Mouse (Mus musculus): Measurements from ENCODE around the gene 1700122O11Rik. TPM values are rescaled to one million over a fixed set of nuclear protein-coding genes. Genes with fewer than 3 reads are reported as not detected.

Gene 1700122O11Rik
- not detected in 2 replicates for polyA plus RNA-seq (2016; fragmentation: Nextera tagmentation; extraction: Ambion mirVana)

GRCm38 (mm10) chr17:48038193-48038592, at the start of gene 1700122O11Rik:
1700122O11Rik (minus strand) TSS chr17:48038293.
- Histone ChIP-seq H3K27ac (peak within 1 kb of the TSS; percentile 58; the same call in 1 of the 2 replicates), H3K4me2 (replicated peaks) (0 out of 2 replicates have a peak within 1 kb of the TSS, but pooled peaks have one; percentile 41), H3K4me3 (no peak within 1 kb of the TSS), H3K27me3 (no peaks in the 10 kb centered on the region), H3K4me1 (peaks cover 28% of the 10 kb centered on the region), H3K9ac (no peak within 1 kb of the TSS), H3K36me3 (no peaks in the 10 kb centered on the region), H3K9me3 (no peaks in the 10 kb centered on the region)
- ATAC-seq (ENCODE audit: insufficient number of reproducible peaks, insufficient read depth, low FRiP score, low TSS enrichment), result no peak
- WGBS, result 88% methylated on average over 2 of the region's 2 CpGs

- Histone ChIP-seq H3K4me3 (no peak overlapping the region), H3K4me2 (replicated peaks) (no peak overlapping the region), H3K27ac (no peak overlapping the region), H3K9ac (no peak overlapping the region), H3K36me3 (no peaks in the 10 kb centered on the region), H3K9me3 (no peaks in the 10 kb centered on the region), H3K27me3 (no peaks in the 10 kb centered on the region), H3K4me1 (peaks cover 7% of the 10 kb centered on the region; the same call in 1 of the 2 replicates)
- ATAC-seq (ENCODE audit: insufficient number of reproducible peaks, insufficient read depth, low FRiP score, low TSS enrichment), result 0 out of 2 replicates have a peak, but pooled peaks have one; percentile 35
- WGBS, result 44% methylated on average over 3 of the region's 3 CpGs
These were observed 42.5 kb upstream of the 1700122O11Rik start for GRCm38 (mm10) chr17:48080626-48081025.

GRCm38 (mm10) chr17:48067729-48068128, 29.6 kb upstream of the 1700122O11Rik start:
- peaks cover 31% of the 10 kb centered on the region for H3K4me1 ChIP-seq
- no peak for ATAC-seq (ENCODE audit: insufficient number of reproducible peaks, insufficient read depth, low FRiP score, low TSS enrichment)

DNA sequence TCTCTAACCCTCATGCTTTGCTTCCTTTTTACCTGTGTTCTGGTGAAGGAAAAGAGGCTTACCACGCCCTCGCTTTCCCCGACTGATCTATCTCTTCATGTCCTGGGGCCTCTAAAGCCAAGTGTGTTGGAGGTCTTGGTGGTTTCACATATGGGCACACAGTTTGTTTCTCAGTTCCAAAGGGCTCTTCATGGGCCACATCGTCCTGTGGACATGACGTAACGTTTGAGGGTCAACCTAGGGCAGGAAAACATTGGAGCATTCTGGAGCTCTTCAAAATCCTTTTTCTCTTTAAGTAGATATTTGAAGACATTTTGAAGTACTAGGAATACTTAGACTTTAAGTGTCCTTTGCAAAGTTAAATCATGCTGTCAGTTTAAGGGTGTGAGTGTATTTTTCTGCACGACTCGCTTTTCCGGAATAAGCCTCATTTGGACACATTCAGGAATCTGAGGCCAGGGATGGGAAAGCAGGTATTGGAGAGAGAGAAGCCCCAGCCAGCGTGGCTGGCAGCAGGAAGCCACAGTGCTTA, 29.1 kb upstream of the 1700122O11Rik start:
- Histone ChIP-seq H3K27me3 (no peaks in the 10 kb centered on the region), H3K4me2 (replicated peaks) (no peak overlapping the region), H3K9ac (no peak overlapping the region), H3K36me3 (no peaks in the 10 kb centered on the region), H3K9me3 (no peaks in the 10 kb centered on the region), H3K4me1 (peaks cover 31% of the 10 kb centered on the region), H3K4me3 (no peak overlapping the region), H3K27ac (no peak overlapping the region)
- no peak for ATAC-seq (ENCODE audit: insufficient number of reproducible peaks, insufficient read depth, low FRiP score, low TSS enrichment)
- WGBS, result 64% methylated on average over 10 of the region's 10 CpGs

More at GRCm38 (mm10) chr17:48067729-48068128, 29.6 kb upstream of the 1700122O11Rik start:
- Histone ChIP-seq H3K9ac (no peak overlapping the region), H3K9me3 (no peaks in the 10 kb centered on the region), H3K27me3 (no peaks in the 10 kb centered on the region), H3K36me3 (no peaks in the 10 kb centered on the region), H3K27ac (no peak overlapping the region), H3K4me2 (replicated peaks) (no peak overlapping the region), H3K4me3 (no peak overlapping the region)
- WGBS, result 25% methylated on average over 5 of the region's 5 CpGs

DNA sequence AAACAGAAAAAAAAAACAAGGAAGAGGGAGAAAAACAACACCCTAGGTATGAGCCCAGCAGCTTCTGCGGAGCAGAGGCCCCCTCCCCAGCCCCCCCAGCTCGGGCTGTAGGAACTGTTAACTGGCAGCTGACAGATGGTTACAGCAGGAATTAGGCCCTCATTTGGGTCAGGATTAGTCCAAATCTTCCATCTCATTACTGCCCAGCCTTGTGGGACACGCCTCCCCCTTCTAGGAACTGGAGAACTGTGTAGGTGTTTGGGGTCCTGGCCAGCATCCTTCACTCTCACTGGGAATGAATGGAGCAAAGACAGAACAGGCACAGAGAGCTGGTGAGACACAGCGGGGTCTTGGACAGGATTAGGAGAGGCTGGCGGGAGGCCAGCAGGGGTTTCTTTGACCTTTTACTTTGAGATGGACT, 27.0 kb upstream of the 1700122O11Rik start:
- H3K9me3 ChIP-seq, result no peaks in the 10 kb centered on the region
- no peaks in the 10 kb centered on the region for H3K27me3 ChIP-seq
- H3K4me3 ChIP-seq, result no peak overlapping the region
- 0 out of 2 replicates have a peak overlapping the region, but pooled peaks have one; percentile 19 for H3K4me2 ChIP-seq (replicated peaks)
- WGBS, result 26% methylated on average over 5 of the region's 5 CpGs
- no peak overlapping the region for H3K9ac ChIP-seq
- no peak for ATAC-seq (ENCODE audit: insufficient number of reproducible peaks, insufficient read depth, low FRiP score, low TSS enrichment)
- H3K4me1 ChIP-seq, result peaks cover 31% of the 10 kb centered on the region
- H3K27ac ChIP-seq, result peak overlapping the region; percentile 91
- H3K36me3 ChIP-seq, result no peaks in the 10 kb centered on the region

DNA sequence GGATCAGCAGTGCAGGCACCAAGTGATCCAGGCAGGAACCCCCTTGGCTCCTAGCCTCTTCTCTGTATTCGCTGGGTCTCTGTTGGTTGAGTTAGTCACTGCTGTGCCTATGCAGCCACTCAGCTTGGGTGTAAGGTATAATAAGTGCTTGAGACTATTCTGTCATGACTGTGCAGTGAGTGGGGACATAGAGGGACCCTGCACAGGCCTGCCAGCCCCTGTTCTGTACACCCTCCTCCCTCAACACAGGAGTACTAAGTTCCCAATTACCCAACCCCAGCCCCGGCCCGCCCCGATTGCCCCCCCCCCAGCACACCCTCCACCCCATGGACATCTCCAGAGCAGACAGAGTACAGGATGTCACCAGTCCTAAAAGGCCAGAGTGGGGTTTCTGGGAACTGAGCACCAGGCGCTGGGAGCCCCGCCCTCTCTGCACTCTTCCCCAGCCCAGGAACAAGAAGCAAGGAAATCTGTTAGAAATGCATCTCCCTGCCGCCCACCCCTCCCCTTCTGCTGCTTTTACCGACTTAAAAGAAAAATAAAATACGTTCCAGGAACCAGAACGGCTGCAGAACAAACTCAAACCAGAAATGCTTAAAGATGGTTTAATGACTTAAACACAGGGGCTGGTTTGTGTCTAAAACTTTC, 26.2 kb upstream of the 1700122O11Rik start:
- Histone ChIP-seq H3K4me2 (replicated peaks) (peak overlapping the region; percentile 9; the same call in 1 of the 2 replicates), H3K36me3 (no peaks in the 10 kb centered on the region), H3K9ac (no peak overlapping the region), H3K9me3 (no peaks in the 10 kb centered on the region), H3K4me3 (no peak overlapping the region), H3K4me1 (peaks cover 31% of the 10 kb centered on the region), H3K27ac (peak overlapping the region; percentile 91), H3K27me3 (no peaks in the 10 kb centered on the region)
- peak; percentile 59 for ATAC-seq (ENCODE audit: insufficient number of reproducible peaks, insufficient read depth, low FRiP score, low TSS enrichment)
- 27% methylated on average over 10 of the region's 10 CpGs for WGBS

DNA sequence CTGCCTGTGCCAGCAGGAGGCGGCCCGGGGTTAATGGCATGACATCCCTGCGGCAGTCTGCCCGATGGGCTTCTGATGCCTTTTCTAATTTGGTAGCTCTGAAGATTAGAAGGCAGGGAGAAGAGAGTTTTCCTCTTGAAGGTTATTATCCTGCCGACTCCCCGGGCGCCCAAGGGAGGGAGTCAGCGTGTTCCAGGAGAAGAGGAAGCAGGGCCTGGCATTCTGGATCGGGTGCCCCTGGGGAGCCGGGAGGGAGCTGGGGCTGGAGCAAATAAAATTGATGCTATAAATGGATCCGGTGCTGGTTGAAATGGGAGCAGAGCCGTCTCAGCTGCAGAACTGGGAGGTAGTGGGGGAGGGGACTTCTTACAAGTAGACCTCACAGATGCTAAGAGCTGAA, 19.3 kb upstream of the 1700122O11Rik start:
- no peaks in the 10 kb centered on the region for H3K9me3 ChIP-seq
- no peak for ATAC-seq (ENCODE audit: insufficient number of reproducible peaks, insufficient read depth, low FRiP score, low TSS enrichment)
- peaks cover 10% of the 10 kb centered on the region; the same call in 1 of the 2 replicates for H3K27me3 ChIP-seq
- 1% methylated on average over 12 of the region's 12 CpGs for WGBS
- 0 out of 2 replicates have a peak overlapping the region, but pooled peaks have one; percentile 17 for H3K27ac ChIP-seq
- H3K4me2 ChIP-seq (replicated peaks), result peak overlapping the region; percentile 33
- H3K4me1 ChIP-seq, result peaks cover 24% of the 10 kb centered on the region
- H3K9ac ChIP-seq, result 0 out of 2 replicates have a peak overlapping the region, but pooled peaks have one; percentile 24
- H3K4me3 ChIP-seq, result no peak overlapping the region
- no peaks in the 10 kb centered on the region for H3K36me3 ChIP-seq

- Histone ChIP-seq H3K9me3 (no peaks in the 10 kb centered on the region), H3K4me1 (peaks cover 24% of the 10 kb centered on the region), H3K27me3 (peaks cover 10% of the 10 kb centered on the region; the same call in 1 of the 2 replicates), H3K4me3 (no peak overlapping the region), H3K9ac (no peak overlapping the region), H3K4me2 (replicated peaks) (no peak overlapping the region; the same call in 1 of the 2 replicates), H3K36me3 (no peaks in the 10 kb centered on the region), H3K27ac (0 out of 2 replicates have a peak overlapping the region, but pooled peaks have one; percentile 20)
- WGBS, result 40% methylated on average over 20 of the region's 20 CpGs
- no peak for ATAC-seq (ENCODE audit: insufficient number of reproducible peaks, insufficient read depth, low FRiP score, low TSS enrichment)
These were observed 17.2 kb upstream of the 1700122O11Rik start for GRCm38 (mm10) chr17:48055076-48055816.

- peaks cover 28% of the 10 kb centered on the region for H3K4me1 ChIP-seq
- 85% methylated on average over 2 of the region's 2 CpGs for WGBS
- no peak overlapping the region for H3K4me3 ChIP-seq
- no peak overlapping the region for H3K9ac ChIP-seq
- H3K4me2 ChIP-seq (replicated peaks), result no peak overlapping the region
- no peaks in the 10 kb centered on the region for H3K9me3 ChIP-seq
- H3K27me3 ChIP-seq, result peaks cover 10% of the 10 kb centered on the region; the same call in 1 of the 2 replicates
- no peak for ATAC-seq (ENCODE audit: insufficient number of reproducible peaks, insufficient read depth, low FRiP score, low TSS enrichment)
- H3K36me3 ChIP-seq, result no peaks in the 10 kb centered on the region
- H3K27ac ChIP-seq, result no peak overlapping the region
These were observed 15.6 kb upstream of the 1700122O11Rik start for GRCm38 (mm10) chr17:48053646-48054045.

- H3K4me1 ChIP-seq, result peaks cover 19% of the 10 kb centered on the region
- ATAC-seq (ENCODE audit: insufficient number of reproducible peaks, insufficient read depth, low FRiP score, low TSS enrichment), result no peak
- no peaks in the 10 kb centered on the region for H3K9me3 ChIP-seq
- 69% methylated on average over 10 of the region's 10 CpGs for WGBS
- H3K9ac ChIP-seq, result no peak overlapping the region
- H3K36me3 ChIP-seq, result no peaks in the 10 kb centered on the region
- peaks cover 10% of the 10 kb centered on the region; the same call in 1 of the 2 replicates for H3K27me3 ChIP-seq
- no peak overlapping the region for H3K27ac ChIP-seq
- H3K4me3 ChIP-seq, result no peak overlapping the region
- H3K4me2 ChIP-seq (replicated peaks), result no peak overlapping the region
These were observed 14.4 kb upstream of the 1700122O11Rik start for GRCm38 (mm10) chr17:48052338-48053067.

Measured in embryonic facial prominence, embryonic 12.5 days (tissue).